Mouse (Mus musculus) kidney, adult 2 months (tissue): ENCODE data around the gene Tk1.

Experiments
- CTCF ChIP-seq: fragments of 200-500 bp; conservative IDR thresholded peaks from 2 replicates; pipeline ENCODE4 v1.5.1; 2011; ENCODE audit warnings: low read depth, mild to moderate bottlenecking, control low read depth, low read length, moderate library complexity, mixed read lengths; ENCODE audit not compliant: insufficient read depth, insufficient read length
- POLR2A ChIP-seq: fragments of 200-500 bp; IDR thresholded peaks from one replicate; pipeline ENCODE4 v1.6.1; 2011; ENCODE audit warnings: low read depth, low read length, control low read depth

DNA sequence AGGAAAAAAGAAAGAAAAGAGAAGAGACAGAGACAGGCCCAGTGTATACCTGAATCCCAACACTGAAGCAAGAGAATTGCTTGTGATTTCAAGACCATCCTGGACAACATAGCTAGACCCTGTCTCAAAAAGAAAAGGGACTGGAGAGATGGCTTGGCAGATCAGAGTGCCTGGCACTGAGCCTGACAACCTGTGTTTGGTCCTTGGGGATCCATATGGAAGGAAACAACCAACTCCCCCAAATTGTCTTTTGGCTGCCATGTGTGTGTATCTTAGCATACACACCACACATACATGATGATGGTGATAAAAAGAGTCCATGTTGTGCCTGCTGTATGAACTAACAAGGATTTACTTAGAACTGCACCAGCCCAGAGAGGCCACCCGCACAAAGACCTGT lies 13.1 kb upstream of the Tk1 start:
- TF ChIP-seq CTCF (no peak), POLR2A (no peak)
